Mouse (Mus musculus) lung, postnatal 0 days (tissue): ENCODE data around the gene 2200002D01Rik.

ENCODE experiments used
- CTCF ChIP-seq: IDR thresholded peaks from 2 replicates; pipeline ENCODE4 v1.5.1; 2016; ENCODE audit warnings: antibody characterized with exemption, mild to moderate bottlenecking
- EP300 ChIP-seq: IDR thresholded peaks from 2 replicates; pipeline ENCODE4 v1.6.1; 2016; ENCODE audit warnings: antibody characterized with exemption, mild to moderate bottlenecking, control low read depth

DNA sequence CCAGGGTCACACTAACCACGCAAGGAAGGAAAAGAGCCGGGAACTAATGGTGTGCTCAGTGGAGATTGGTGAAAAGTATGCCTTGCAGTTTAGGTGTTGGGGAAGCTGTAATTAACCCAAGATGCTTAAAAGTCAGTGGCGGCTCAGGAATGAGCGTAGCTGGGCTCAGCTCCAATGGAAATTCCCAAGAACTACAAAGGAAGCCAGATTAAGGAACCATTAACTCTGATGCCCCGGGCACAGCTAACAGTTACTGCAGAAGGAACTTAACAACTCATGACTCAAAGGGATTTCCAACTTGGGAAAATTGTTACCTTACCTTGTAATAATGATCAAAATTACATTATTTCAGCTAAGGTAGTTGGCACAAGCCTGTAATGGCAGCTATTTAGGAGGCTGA lies 28.4 kb upstream of the 2200002D01Rik start:
- TF ChIP-seq CTCF (no peak), EP300 (no peak)
